Mouse (Mus musculus) layer of hippocampus, postnatal 25 days (tissue): ENCODE measurements around the gene Olfr314. TPM values are rescaled to one million over a fixed set of nuclear protein-coding genes. Genes with fewer than 3 reads are reported as not detected.
"Not testable (repeated sequence)": the region's sequence is repeated elsewhere in the genome, so short reads cannot be mapped to it uniquely, and the experiment has no call there.

ENCODE experiments used
- DNase-seq, 2 experiments: peaks; one replicate each; pipeline ENCODE4 v3.0.0; 2022; ENCODE audit warnings: mixed read lengths in 2 of 2, low spot score in 1 of 2; ENCODE audit errors: extremely low spot score in 1 of 2
- total RNA-seq, 2 experiments: library from RNA; stranded (reverse); gene quantifications; 2 replicates each; pipeline ENCODE4 v1.2.3; 2021

Olfr314 gene
- total RNA-seq, 2 experiments from 2014 or later: not detected

- no peak for DNase-seq
Observed at GRCm38 (mm10) chr11:58829764-58830163, 47.0 kb downstream of the Olfr314 start.

GRCm38 (mm10) chr11:58832541-58832940, 49.8 kb downstream of the Olfr314 start:
- DNase-seq: not testable (repeated sequence)

Other genes starting within 250 kb of the Olfr314 start
- not detected for gene Olfr330, start 248.1 kb upstream of the Olfr314 start, total RNA-seq
- not detected for gene Olfr329-ps, start 236.5 kb upstream of the Olfr314 start, total RNA-seq
- gene Olfr328, start 227.3 kb upstream of the Olfr314 start, total RNA-seq: under 1 TPM in 1 of 2 experiments, not detected in 1; 0.12 TPM
- gene Olfr224, start 212.4 kb upstream of the Olfr314 start, total RNA-seq: not detected
- gene Olfr325, start 205.2 kb upstream of the Olfr314 start, total RNA-seq: not detected
- gene Olfr324, start 187.8 kb upstream of the Olfr314 start, total RNA-seq: not detected
- not detected for gene 2210407C18Rik, start 166.9 kb upstream of the Olfr314 start, total RNA-seq
- not detected for gene Olfr323, start 152.5 kb upstream of the Olfr314 start, total RNA-seq
- gene Trim58, start 142.5 kb upstream of the Olfr314 start, total RNA-seq: under 1 TPM in 1 of 2 experiments, not detected in 1; 0.15 TPM
- not detected for gene Olfr322, start 124.2 kb upstream of the Olfr314 start, total RNA-seq
- not detected for gene Olfr320, start 101.9 kb upstream of the Olfr314 start, total RNA-seq
- gene Olfr319, start 83.8 kb upstream of the Olfr314 start, total RNA-seq: not detected
- under 1 TPM in 1 of 2 experiments, not detected in 1; 0.09 TPM for gene Olfr318, start 58.9 kb upstream of the Olfr314 start, total RNA-seq
- under 1 TPM; 0.10 to 0.33 TPM for gene Olfr317, start 43.7 kb upstream of the Olfr314 start, total RNA-seq
- under 1 TPM; 0.31 to 0.34 TPM for gene Olfr316, start 30.2 kb upstream of the Olfr314 start, total RNA-seq
- not detected for gene Olfr315, start 9.8 kb upstream of the Olfr314 start, total RNA-seq
- gene Fam183b, start 19.0 kb downstream of the Olfr314 start, total RNA-seq: 1 to 10 TPM; 5.9 to 7.2 TPM
- gene Olfr313, start 32.0 kb downstream of the Olfr314 start, total RNA-seq: not detected
- not detected for gene Olfr312, start 46.3 kb downstream of the Olfr314 start, total RNA-seq
- not detected for gene Olfr311, start 56.3 kb downstream of the Olfr314 start, total RNA-seq
- 10 to 100 TPM; 17.9 to 20.3 TPM for gene Gm12258, start 64.2 kb downstream of the Olfr314 start, total RNA-seq
- 10 to 100 TPM in 1 of 2 experiments, 1 to 10 TPM in 1; 7.1 to 10.2 TPM for gene 2810021J22Rik, start 84.3 kb downstream of the Olfr314 start, total RNA-seq
- 1 to 10 TPM; 9.2 to 9.3 TPM for gene Zfp39, start 121.3 kb downstream of the Olfr314 start, total RNA-seq
- gene Btnl10, start 135.0 kb downstream of the Olfr314 start, total RNA-seq: not detected
- gene Rnf187, start 156.0 kb downstream of the Olfr314 start, total RNA-seq: 100 to 1,000 TPM; 505 to 581 TPM
- gene Hist3h2ba, start 166.0 kb downstream of the Olfr314 start, total RNA-seq: 100 to 1,000 TPM in 1 of 2 experiments, 10 to 100 TPM in 1; 99.0 to 107 TPM
- gene Hist3h2a, start 171.7 kb downstream of the Olfr314 start, total RNA-seq: 10 to 100 TPM; 66.0 to 73.9 TPM
- gene Trim17, start 171.7 kb downstream of the Olfr314 start, total RNA-seq: 1 to 10 TPM; 5.3 to 5.5 TPM
- gene Trim11, start 195.1 kb downstream of the Olfr314 start, total RNA-seq: 10 to 100 TPM; 26.2 to 29.7 TPM